Mouse (Mus musculus) layer of hippocampus, adult 9-11 months (tissue): Measurements from ENCODE around the gene Ank3.
A peak's percentile ranks its signal among the peaks of the same experiment; 100 is the strongest.

Source experiments
- DNase-seq: peaks from one replicate; pipeline ENCODE4 v3.0.0; 2022

Gene Ank3

GRCm38 (mm10) chr10:69576264-69576663, 177.7 kb downstream of the Ank3 start:
- DNase-seq: no peak

- DNase-seq: peak; percentile 52
Measured at GRCm38 (mm10) chr10:69577061-69577728, 178.6 kb downstream of the Ank3 start.

GRCm38 (mm10) chr10:69577729-69578061, 179.1 kb downstream of the Ank3 start:
- DNase-seq: no peak

GRCm38 (mm10) chr10:69579585-69579984, 181.0 kb downstream of the Ank3 start:
- DNase-seq: peak; percentile 85

- DNase-seq: no peak
Measured at GRCm38 (mm10) chr10:69581525-69581924, 183.0 kb downstream of the Ank3 start.

- DNase-seq: no peak
Measured at GRCm38 (mm10) chr10:69583874-69584481, 185.4 kb downstream of the Ank3 start.

- no peak for DNase-seq
Measured at GRCm38 (mm10) chr10:69584566-69584965, 186.0 kb downstream of the Ank3 start.

GRCm38 (mm10) chr10:69585271-69585670, 186.7 kb downstream of the Ank3 start:
- DNase-seq: no peak

- DNase-seq: peak; percentile 83
Measured at GRCm38 (mm10) chr10:69594186-69595131, 195.9 kb downstream of the Ank3 start.

- no peak for DNase-seq
Measured at GRCm38 (mm10) chr10:69595487-69595886, 196.9 kb downstream of the Ank3 start.

- DNase-seq: no peak
Measured at GRCm38 (mm10) chr10:69601471-69601870, 202.9 kb downstream of the Ank3 start.

- no peak for DNase-seq
Measured at GRCm38 (mm10) chr10:69602711-69603110, 204.1 kb downstream of the Ank3 start.

- DNase-seq: no peak
Measured at GRCm38 (mm10) chr10:69604609-69605008, 206.0 kb downstream of the Ank3 start.

- no peak for DNase-seq
Measured at GRCm38 (mm10) chr10:69605211-69605610, 206.6 kb downstream of the Ank3 start.

- no peak for DNase-seq
Measured at GRCm38 (mm10) chr10:69607611-69608119, 209.1 kb downstream of the Ank3 start.

GRCm38 (mm10) chr10:69611314-69611713, 212.7 kb downstream of the Ank3 start:
- DNase-seq: no peak

- peak; percentile 76 for DNase-seq
Measured at GRCm38 (mm10) chr10:69611839-69612340, 213.3 kb downstream of the Ank3 start.

- no peak for DNase-seq
Measured at GRCm38 (mm10) chr10:69616953-69617352, 218.4 kb downstream of the Ank3 start.

- no peak for DNase-seq
Measured at GRCm38 (mm10) chr10:69617537-69618112, 219.1 kb downstream of the Ank3 start.

GRCm38 (mm10) chr10:69620692-69621382, 222.3 kb downstream of the Ank3 start:
- DNase-seq: peak; percentile 76

GRCm38 (mm10) chr10:69627767-69628166, 229.2 kb downstream of the Ank3 start:
- no peak for DNase-seq

- DNase-seq: no peak
Measured at GRCm38 (mm10) chr10:69628743-69629142, 230.2 kb downstream of the Ank3 start.
